In genomic region chr9:23009462-23010183, GRCm38 (mm10) we compare ENCODE assay signal across 9 mouse cellular contexts.
DNase-seq lines count a peak whose midpoint lies in the region; ATAC-seq lines count a peak whose summit lies in the region.
"Had no signal": no experiment of that assay in that cellular context is flagged by ENCODE, and none has a peak within 500 bp of the region (broad histone marks: within the 10 kb centered on the region; RNA-seq: fewer than 3 reads in every experiment).

No protein-coding gene starts in this region.

- peak; percentile 16 for DNase-seq in gastrocnemius, postnatal 14 days
- no peak for DNase-seq in gastrocnemius, postnatal 25 days
- peak; percentile 20 for DNase-seq in R1 (ENCODE audit: low read depth, low spot score)
- no peak for DNase-seq in urinary bladder, postnatal 25 days (ENCODE audit: low spot score)
- DNase-seq in layer of hippocampus, adult 8-10 months (ENCODE audit: low spot score in 2 of 2) = no peak
- no peak for DNase-seq in adrenal gland, postnatal 10 days
- DNase-seq: cerebellum, adult 9-10 months had no signal

- peak; percentile 55 for ATAC-seq in granulocyte monocyte progenitor cell, adult 5-6 weeks (replicated peaks; ENCODE audit: poor library complexity, severe bottlenecking)
- ATAC-seq in megakaryocyte, adult 5-6 weeks (ENCODE audit: poor library complexity, severe bottlenecking) = 0 out of 2 replicates have a peak, but pooled peaks have one; percentile 24

- intact Hi-C loops in gastrocnemius, postnatal 14 days (cut with DNase I; ENCODE audit: low total_unique reads) = loop anchor here (10.0 kb wide), 1 partner anchor 305 kb away; no protein-coding TSS in a partner anchor

Comparison
In these comparisons a context has a peak if more than half of its experiments do, and no peak if none do; other contexts are left out.
1. DNase-seq: peak in gastrocnemius, postnatal 14 days (single experiment) and R1 (single experiment); none in gastrocnemius, postnatal 25 days (single experiment), urinary bladder, postnatal 25 days (single experiment), layer of hippocampus, adult 8-10 months (0 of 2) and adrenal gland, postnatal 10 days (single experiment).